Mouse (Mus musculus) heart, postnatal 36 days (tissue): ENCODE measurements around the gene Ube2c. TPM values are rescaled to one million over a fixed set of nuclear protein-coding genes. Genes with fewer than 3 reads are reported as not detected.

Source experiments
- DNase-seq, 2 experiments: peaks; one replicate each; pipeline ENCODE4 v3.0.0; 2021 to 2022
- intact Hi-C: fragments of 180-260 bp; cut with DNase I; formaldehyde crosslinking; loops from one replicate; pipeline ENCODE4 v1.15.1; 2025
- total RNA-seq, 2 experiments: library from RNA; stranded (reverse); gene quantifications; 2 replicates each; pipeline ENCODE4 v1.2.3; 2021

Gene Ube2c
- total RNA-seq, 2 experiments from 2014 or later, result 2.5 to 3.1 TPM

GRCm38 (mm10) chr2:164761502-164761901 lies 8.2 kb upstream of the Ube2c start:
- DNase-seq, result no peak
- intact Hi-C loops, result no loop called here

GRCm38 (mm10) chr2:164761971-164762370 lies 7.7 kb upstream of the Ube2c start:
- DNase-seq, result no peak
- intact Hi-C loops, result no loop called here

GRCm38 (mm10) chr2:164762593-164762992 lies 7.1 kb upstream of the Ube2c start:
- intact Hi-C loops, result no loop called here
- no peak for DNase-seq

GRCm38 (mm10) chr2:164765841-164766240 lies 3.9 kb upstream of the Ube2c start:
- DNase-seq, result no peak
- intact Hi-C loops, result no loop called here

- DNase-seq, result no peak
- intact Hi-C loops, result loop anchor here (1.0 kb wide), 1 partner anchor 22 kb away; no protein-coding TSS in a partner anchor
These were observed 1.7 kb upstream of the Ube2c start for GRCm38 (mm10) chr2:164767812-164768540.

GRCm38 (mm10) chr2:164770279-164770678 lies 581 bp downstream of the Ube2c start:
- intact Hi-C loops, result no loop called here
- DNase-seq, result no peak

- intact Hi-C loops, result no loop called here
- no peak for DNase-seq
These were observed 1.4 kb downstream of the Ube2c start for GRCm38 (mm10) chr2:164771123-164771522.

- intact Hi-C loops, result no loop called here
- DNase-seq, result no peak
These were observed 3.7 kb downstream of the Ube2c start for GRCm38 (mm10) chr2:164773229-164773988.

GRCm38 (mm10) chr2:164773989-164774364 lies 4.3 kb downstream of the Ube2c start:
- intact Hi-C loops, result no loop called here

GRCm38 (mm10) chr2:164776130-164776529 lies 6.4 kb downstream of the Ube2c start:
- intact Hi-C loops, result no loop called here
- no peak for DNase-seq

More at GRCm38 (mm10) chr2:164773989-164774364, 4.3 kb downstream of the Ube2c start:
- no peak for DNase-seq

GRCm38 (mm10) chr2:164776801-164777200 lies 7.1 kb downstream of the Ube2c start:
- no peak for DNase-seq
- intact Hi-C loops, result no loop called here

GRCm38 (mm10) chr2:164777246-164778014 lies 7.7 kb downstream of the Ube2c start:
- no peak for DNase-seq
- intact Hi-C loops, result no loop called here

GRCm38 (mm10) chr2:164778015-164778287 lies 8.3 kb downstream of the Ube2c start:
- intact Hi-C loops, result no loop called here

GRCm38 (mm10) chr2:164778809-164779208 lies 9.1 kb downstream of the Ube2c start:
- DNase-seq, result no peak
- intact Hi-C loops, result no loop called here

More at GRCm38 (mm10) chr2:164778015-164778287, 8.3 kb downstream of the Ube2c start:
- no peak for DNase-seq

- no peak for DNase-seq
- intact Hi-C loops, result no loop called here
These were observed 9.9 kb downstream of the Ube2c start, which contains the start of gene Tnnc2 for GRCm38 (mm10) chr2:164779481-164780086. TSS of gene Tnnc2 (minus strand) at chr2:164779967.

GRCm38 (mm10) chr2:164781876-164782275 lies 12.2 kb downstream of the Ube2c start:
- intact Hi-C loops, result no loop called here
- DNase-seq, result no peak

GRCm38 (mm10) chr2:164783926-164784581 lies 14.4 kb downstream of the Ube2c start:
- intact Hi-C loops, result no loop called here
- no peak for DNase-seq

- peak in 1 of 2 experiments; percentile 8 for DNase-seq
- intact Hi-C loops, result no loop called here
These were observed 15.2 kb downstream of the Ube2c start for GRCm38 (mm10) chr2:164784869-164785420.

GRCm38 (mm10) chr2:164785481-164786387 lies 16.0 kb downstream of the Ube2c start, which contains the start of gene Snx21:
TSS of gene Snx21 (plus strand) at chr2:164785823.
- peak; percentile 88 to 93 for DNase-seq

More at GRCm38 (mm10) chr2:164785481-164786387, 16.0 kb downstream of the Ube2c start, which contains the start of gene Snx21:
- intact Hi-C loops, result no loop called here
